Mouse (Mus musculus) testis, adult 2 months (tissue): ENCODE results near the gene Naa30. TPM values are rescaled to one million over a fixed set of nuclear protein-coding genes. Genes with fewer than 3 reads are reported as not detected.

Source experiments
- H3K27ac ChIP-seq: fragments of 200-500 bp; 2 replicates; pipeline ENCODE4 v1.5.1; 2012; ENCODE audit warnings: low read depth, low read length; ENCODE audit not compliant: control insufficient read depth, insufficient read depth
- H3K27me3 ChIP-seq: fragments of 200-500 bp; 2 replicates; pipeline ENCODE4 v1.6.1; 2012; ENCODE audit warnings: mild to moderate bottlenecking, low read length, moderate library complexity; ENCODE audit not compliant: control insufficient read depth, insufficient read depth
- H3K36me3 ChIP-seq: fragments of 200-500 bp; 2 replicates; pipeline ENCODE4 v1.6.1; 2012; ENCODE audit warnings: mild to moderate bottlenecking, low read length; ENCODE audit not compliant: control insufficient read depth, insufficient read depth
- H3K4me1 ChIP-seq: fragments of 200-500 bp; 2 replicates; pipeline ENCODE4 v1.6.1; 2012; ENCODE audit warnings: low read length; ENCODE audit not compliant: control insufficient read depth, insufficient read depth
- H3K4me3 ChIP-seq: fragments of 200-500 bp; 2 replicates; pipeline ENCODE4 v1.5.1; 2012; ENCODE audit warnings: low read depth, mild to moderate bottlenecking, low read length, moderate library complexity, mixed read lengths; ENCODE audit not compliant: control insufficient read depth
- CTCF ChIP-seq: fragments of 200-500 bp; IDR thresholded peaks from 2 replicates; pipeline ENCODE4 v1.5.1; 2012; ENCODE audit warnings: low read depth, mild to moderate bottlenecking, inconsistent platforms, low read length, moderate library complexity; ENCODE audit not compliant: control insufficient read depth, insufficient read depth, insufficient replicate concordance
- POLR2A ChIP-seq: fragments of 200-500 bp; IDR thresholded peaks from 2 replicates; pipeline ENCODE4 v1.6.1; 2012; ENCODE audit warnings: low read depth, mild to moderate bottlenecking, inconsistent platforms, low read length, moderate library complexity; ENCODE audit not compliant: control insufficient read depth
- polyA plus RNA-seq: library from polyadenylated mRNA; depleted of rRNA; stranded (reverse); fragments of >200 nt; gene quantifications from 2 replicates; pipeline ENCODE4 v1.2.3, GENCODE M21; 2012

Gene Naa30
- polyA plus RNA-seq, 1 experiment, result 28.2 TPM

DNA sequence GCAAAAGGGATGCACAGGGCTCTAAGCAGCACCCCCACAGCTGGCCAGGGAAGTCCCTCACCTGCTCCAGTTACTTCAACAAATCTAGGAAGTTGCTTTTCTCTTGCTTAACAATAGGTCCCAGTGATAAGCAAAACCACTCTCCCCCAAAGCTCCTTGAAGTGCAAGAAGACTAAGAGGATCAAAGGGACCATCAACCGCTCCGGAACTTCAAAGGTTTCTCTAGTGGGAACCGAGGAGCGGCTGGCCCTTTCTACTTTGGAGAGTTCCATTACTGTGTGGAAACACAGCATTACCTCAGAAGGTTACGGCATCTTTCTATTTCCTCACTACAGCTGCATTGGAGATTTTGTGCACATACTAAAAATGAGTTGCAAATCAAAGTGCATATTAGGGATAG, 16.5 kb upstream of the Naa30 start:
- no peak overlapping the region for H3K27ac ChIP-seq
- H3K36me3 ChIP-seq, result no peaks in the 10 kb centered on the region
- TF ChIP-seq CTCF (no peak), POLR2A (no peak)
- no peaks in the 10 kb centered on the region; the same call in none of the 2 replicates for H3K4me1 ChIP-seq
- no peaks in the 10 kb centered on the region for H3K27me3 ChIP-seq
- no peak overlapping the region for H3K4me3 ChIP-seq

DNA sequence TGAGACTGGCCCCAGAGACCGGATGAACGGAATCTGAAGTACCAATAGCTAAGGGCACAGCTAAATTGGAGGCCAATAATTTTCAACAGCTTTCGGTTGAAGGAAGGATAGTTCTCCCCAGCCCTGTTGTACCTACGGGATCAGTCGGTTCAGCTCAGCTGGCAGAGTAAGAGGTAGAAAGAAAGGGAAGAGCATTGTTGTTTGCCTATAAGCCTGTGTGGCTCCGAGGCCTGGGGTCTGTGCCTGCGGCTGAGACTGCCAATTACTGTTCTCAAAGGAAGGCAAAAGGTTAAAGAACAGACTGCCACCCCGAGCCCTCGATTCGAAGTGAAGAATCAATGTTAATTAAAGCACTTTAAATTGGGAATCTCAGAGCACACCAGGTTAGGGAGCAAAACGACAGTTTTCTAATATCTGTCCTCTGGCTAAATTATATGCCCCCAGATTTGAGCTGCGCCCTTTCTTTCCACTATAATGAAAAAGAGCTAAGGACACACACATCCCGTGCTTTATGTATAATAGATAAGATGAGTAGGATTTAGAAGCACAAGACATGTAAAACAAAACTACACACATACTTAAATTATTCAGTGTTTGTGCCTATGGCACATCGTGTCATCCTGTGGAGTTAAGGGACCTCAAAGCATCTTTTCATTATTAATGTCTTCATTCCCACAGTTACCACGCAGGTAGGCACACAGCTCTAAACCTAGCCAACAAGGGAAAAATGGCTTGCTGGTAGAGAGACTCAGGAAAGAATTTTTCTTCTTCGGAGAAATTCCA, 13.7 kb upstream of the Naa30 start:
- TF ChIP-seq CTCF, result no peak
- no peak for TF ChIP-seq POLR2A
- Histone ChIP-seq H3K36me3 (no peaks in the 10 kb centered on the region), H3K4me1 (no peaks in the 10 kb centered on the region; the same call in none of the 2 replicates), H3K4me3 (no peak overlapping the region), H3K27ac (no peak overlapping the region), H3K27me3 (no peaks in the 10 kb centered on the region)

DNA sequence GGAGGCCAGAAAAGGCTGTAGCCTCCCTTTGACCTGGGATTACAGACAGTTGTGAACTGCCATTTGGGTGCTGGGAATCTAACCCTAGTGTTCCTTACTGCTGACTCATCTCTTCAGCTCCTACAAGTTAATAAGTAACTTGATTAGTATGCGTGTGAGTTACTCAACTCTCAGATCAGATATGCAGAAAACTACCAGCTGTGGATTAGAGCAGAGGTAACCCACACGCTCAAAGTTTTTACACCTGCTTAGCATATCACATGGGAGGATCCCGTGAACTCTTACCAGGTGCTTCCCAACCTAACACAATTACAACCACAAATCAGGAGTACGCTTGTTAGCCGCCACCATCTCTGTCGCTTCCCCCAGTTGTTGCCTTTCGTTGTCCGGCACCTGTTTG, 740 bp upstream of the Naa30 start:
- Histone ChIP-seq H3K4me1 (peaks cover 7% of the 10 kb centered on the region), H3K36me3 (peaks cover 2% of the 10 kb centered on the region; the same call in 1 of the 2 replicates), H3K27ac (peak overlapping the region; percentile 56), H3K4me3 (peak overlapping the region; percentile 94), H3K27me3 (no peaks in the 10 kb centered on the region)
- TF ChIP-seq CTCF, result no peak
- TF ChIP-seq POLR2A, result no peak

DNA sequence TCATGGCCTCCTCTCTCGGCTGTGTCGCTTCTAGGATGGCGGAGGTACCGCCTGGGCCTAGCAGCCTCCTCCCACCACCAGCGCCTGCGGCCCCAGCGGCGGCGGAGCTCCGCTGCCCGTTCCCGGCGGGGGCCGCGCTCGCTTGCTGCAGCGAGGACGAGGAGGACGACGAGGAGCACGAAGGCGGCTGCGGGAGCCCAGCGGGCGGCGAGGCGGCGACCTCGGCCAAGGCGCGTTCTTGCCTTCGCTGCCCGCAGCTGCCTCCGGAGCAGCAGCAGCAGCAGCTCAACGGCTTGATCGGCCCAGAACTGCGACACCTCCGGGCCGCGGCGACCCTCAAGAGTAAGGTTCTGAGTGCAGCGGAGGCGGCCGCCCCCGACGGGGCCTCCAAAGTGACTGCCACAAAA, 559 bp downstream of the Naa30 start:
- H3K4me1 ChIP-seq, result peaks cover 7% of the 10 kb centered on the region
- TF ChIP-seq CTCF, result no peak
- no peak for TF ChIP-seq POLR2A
- H3K27me3 ChIP-seq, result no peaks in the 10 kb centered on the region
- H3K36me3 ChIP-seq, result peaks cover 2% of the 10 kb centered on the region; the same call in 1 of the 2 replicates
- H3K27ac ChIP-seq, result peak overlapping the region; percentile 90
- peak overlapping the region; percentile 94 for H3K4me3 ChIP-seq

DNA sequence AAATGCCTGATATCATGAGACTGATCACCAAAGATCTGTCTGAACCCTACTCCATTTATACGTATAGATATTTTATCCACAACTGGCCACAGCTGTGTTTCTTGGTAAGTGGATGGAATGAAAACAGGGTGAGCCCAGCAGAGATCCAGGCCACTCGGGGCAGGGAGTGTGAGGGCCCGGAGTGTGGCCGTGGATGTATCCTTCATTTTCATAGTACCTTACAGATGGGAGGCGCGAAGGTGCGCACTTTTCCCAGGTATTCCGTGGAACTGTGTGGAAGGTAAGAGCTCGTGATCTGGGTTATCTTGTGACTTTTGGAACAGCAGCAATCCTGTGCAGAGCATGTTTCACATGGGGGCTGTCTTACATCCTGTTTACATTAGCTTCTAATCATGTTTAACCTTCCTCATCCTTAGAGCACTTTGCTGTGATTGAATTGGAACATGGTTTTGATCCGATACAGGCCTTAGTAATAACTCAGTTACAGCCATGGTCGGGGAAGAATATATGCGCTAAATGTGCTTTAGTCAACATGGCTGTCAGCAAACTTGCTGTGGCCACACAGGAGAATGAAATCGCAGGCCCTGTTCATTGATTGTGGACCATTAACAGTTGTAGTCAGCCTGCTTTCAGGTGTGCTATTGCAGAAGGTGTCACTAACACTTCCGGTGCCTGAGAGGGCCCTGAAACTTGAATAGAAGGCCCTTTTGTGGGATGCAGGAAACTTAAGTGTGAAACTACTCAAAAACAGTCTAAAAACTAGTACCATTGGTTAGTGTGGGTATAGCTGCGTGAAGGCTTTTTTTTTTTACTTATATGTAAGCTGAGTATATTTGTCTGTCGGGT, 1.5 kb downstream of the Naa30 start:
- no peak for TF ChIP-seq CTCF
- no peak for TF ChIP-seq POLR2A
- no peaks in the 10 kb centered on the region for H3K27me3 ChIP-seq
- H3K27ac ChIP-seq, result no peak overlapping the region
- peak overlapping the region; percentile 94 for H3K4me3 ChIP-seq
- H3K4me1 ChIP-seq, result peaks cover 7% of the 10 kb centered on the region
- peaks cover 2% of the 10 kb centered on the region; the same call in 1 of the 2 replicates for H3K36me3 ChIP-seq

DNA sequence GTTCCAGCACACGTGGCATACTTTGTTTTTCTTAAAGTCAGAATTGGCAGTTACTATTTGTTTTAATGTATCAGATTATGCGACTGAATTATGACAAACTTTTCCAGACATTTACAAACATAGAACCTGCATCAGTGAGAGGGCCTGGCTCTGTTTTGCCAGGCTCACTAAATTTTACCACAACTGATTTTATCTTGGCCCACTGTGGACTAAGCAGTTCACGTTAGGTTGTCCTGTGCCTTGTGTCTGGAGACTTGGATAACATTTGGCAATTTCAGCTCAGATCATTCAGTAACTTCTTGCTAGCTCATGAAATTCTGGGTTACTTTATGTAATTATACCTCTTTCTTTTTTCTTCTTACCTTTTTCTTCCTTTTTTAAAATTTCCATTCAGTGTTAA, 7.7 kb downstream of the Naa30 start:
- no peaks in the 10 kb centered on the region for H3K27me3 ChIP-seq
- peaks cover 1% of the 10 kb centered on the region; the same call in 1 of the 2 replicates for H3K36me3 ChIP-seq
- H3K4me3 ChIP-seq, result no peak overlapping the region
- TF ChIP-seq CTCF (no peak), POLR2A (no peak)
- H3K4me1 ChIP-seq, result no peaks in the 10 kb centered on the region
- H3K27ac ChIP-seq, result no peak overlapping the region

DNA sequence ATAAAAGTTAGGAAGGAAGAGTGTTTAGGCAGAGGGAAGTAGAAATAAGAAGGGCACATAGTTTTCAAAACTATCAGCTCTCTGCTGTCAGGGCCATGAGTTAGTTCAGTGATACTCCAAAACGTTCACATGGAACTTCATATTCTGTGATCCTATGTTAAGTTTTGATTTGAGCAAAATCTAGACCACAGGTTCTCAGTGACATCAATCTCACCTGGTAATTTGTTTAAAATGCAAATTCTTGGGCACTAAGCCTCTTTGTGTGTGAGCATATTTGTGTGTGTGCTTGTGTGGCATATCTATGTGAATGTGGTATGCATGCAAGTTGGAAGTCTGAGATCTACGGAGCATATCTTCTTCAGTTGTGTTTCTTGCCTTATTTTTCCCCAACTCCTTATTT, 14.2 kb downstream of the Naa30 start:
- TF ChIP-seq CTCF (no peak), POLR2A (no peak)
- Histone ChIP-seq H3K4me3 (no peak overlapping the region), H3K27ac (no peak overlapping the region), H3K36me3 (peaks cover 1% of the 10 kb centered on the region; the same call in 1 of the 2 replicates), H3K27me3 (no peaks in the 10 kb centered on the region), H3K4me1 (no peaks in the 10 kb centered on the region)
